Mouse (Mus musculus): Measurements from ENCODE around the gene Gm21921.
"Not testable (repeated sequence)": the region's sequence is repeated elsewhere in the genome, so short reads cannot be mapped to it uniquely, and the experiment has no call there.

Gm21921 gene

DNA sequence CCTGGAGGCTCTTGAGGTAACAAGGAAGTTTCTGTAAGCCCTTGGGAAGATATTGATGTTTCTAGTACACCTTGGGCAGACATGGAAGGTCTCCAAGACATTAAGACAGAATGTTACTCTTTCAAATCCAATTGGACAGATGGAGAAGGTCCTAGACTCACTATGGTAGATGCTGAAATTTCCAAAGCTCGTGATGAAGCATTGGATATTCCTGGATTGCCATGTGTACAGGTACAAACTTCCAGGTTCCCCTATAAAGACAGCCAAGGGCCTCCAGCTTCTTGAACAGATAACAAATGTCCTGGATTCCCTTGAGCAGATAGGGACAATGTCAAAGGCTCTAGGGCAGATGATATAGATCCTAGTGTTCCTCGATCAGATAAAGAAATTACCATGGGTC lies at the start of gene Gm21921:
Gm21921 (minus strand) TSS at position 101 of the 400 bp plus-strand sequence.
- not testable (repeated sequence) for DNase-seq
